Mouse (Mus musculus) layer of hippocampus, adult 9-11 months (tissue): ENCODE results near the gene Gfra1.

Experiments
- DNase-seq: peaks from one replicate; pipeline ENCODE4 v3.0.0; 2022

Gfra1 gene

GRCm38 (mm10) chr19:58389466-58389865 lies 66.2 kb downstream of the Gfra1 start:
- no peak for DNase-seq

- no peak for DNase-seq
Measured at GRCm38 (mm10) chr19:58388851-58389447, 66.8 kb downstream of the Gfra1 start.

- no peak for DNase-seq
Measured at GRCm38 (mm10) chr19:58383273-58383672, 72.4 kb downstream of the Gfra1 start.

GRCm38 (mm10) chr19:58382535-58382934 lies 73.2 kb downstream of the Gfra1 start:
- DNase-seq = no peak

- DNase-seq = no peak
Measured at GRCm38 (mm10) chr19:58377969-58378368, 77.7 kb downstream of the Gfra1 start.

GRCm38 (mm10) chr19:58376675-58377102 lies 79.0 kb downstream of the Gfra1 start:
- no peak for DNase-seq

GRCm38 (mm10) chr19:58374648-58375047 lies 81.1 kb downstream of the Gfra1 start:
- DNase-seq = no peak

GRCm38 (mm10) chr19:58374155-58374554 lies 81.6 kb downstream of the Gfra1 start:
- DNase-seq = no peak

- DNase-seq = no peak
Measured at GRCm38 (mm10) chr19:58368513-58368912, 87.2 kb downstream of the Gfra1 start.

GRCm38 (mm10) chr19:58364688-58365087 lies 91.0 kb downstream of the Gfra1 start:
- no peak for DNase-seq

GRCm38 (mm10) chr19:58360982-58361381 lies 94.7 kb downstream of the Gfra1 start:
- DNase-seq = peak; percentile 28

GRCm38 (mm10) chr19:58358063-58358462 lies 97.6 kb downstream of the Gfra1 start:
- DNase-seq = no peak

GRCm38 (mm10) chr19:58353953-58354352 lies 101.8 kb downstream of the Gfra1 start:
- no peak for DNase-seq

GRCm38 (mm10) chr19:58353260-58353870 lies 102.3 kb downstream of the Gfra1 start:
- DNase-seq = no peak

- no peak for DNase-seq
Measured at GRCm38 (mm10) chr19:58349890-58350408, 105.8 kb downstream of the Gfra1 start.

- DNase-seq = no peak
Measured at GRCm38 (mm10) chr19:58345137-58345536, 110.6 kb downstream of the Gfra1 start.

GRCm38 (mm10) chr19:58341351-58341750 lies 114.4 kb downstream of the Gfra1 start:
- no peak for DNase-seq

- no peak for DNase-seq
Measured at GRCm38 (mm10) chr19:58340221-58340620, 115.5 kb downstream of the Gfra1 start.

GRCm38 (mm10) chr19:58336802-58337201 lies 118.9 kb downstream of the Gfra1 start:
- DNase-seq = no peak

GRCm38 (mm10) chr19:58335585-58336530 lies 119.9 kb downstream of the Gfra1 start:
- no peak for DNase-seq

- no peak for DNase-seq
Measured at GRCm38 (mm10) chr19:58329305-58329704, 126.4 kb downstream of the Gfra1 start.

- no peak for DNase-seq
Measured at GRCm38 (mm10) chr19:58328014-58328413, 127.7 kb downstream of the Gfra1 start.

- peak; percentile 38 for DNase-seq
Measured at GRCm38 (mm10) chr19:58316474-58316873, 139.2 kb downstream of the Gfra1 start.
